Mouse (Mus musculus) 3T3-L1 (cell line): Measurements from ENCODE around the gene Vars.
"Not testable (repeated sequence)": the region's sequence is repeated elsewhere in the genome, so short reads cannot be mapped to it uniquely, and the experiment has no call there.

Experiments used
- DNase-seq: peaks from one replicate; pipeline ENCODE4 v3.0.0-alpha.2; 2015; ENCODE audit warnings: low read depth, low spot score

The Vars gene

GRCm38 (mm10) chr17:35000717-35001451, at the start of gene Vars:
Vars (plus strand) TSS chr17:35000987.
- DNase-seq, result peak; percentile 86

DNA sequence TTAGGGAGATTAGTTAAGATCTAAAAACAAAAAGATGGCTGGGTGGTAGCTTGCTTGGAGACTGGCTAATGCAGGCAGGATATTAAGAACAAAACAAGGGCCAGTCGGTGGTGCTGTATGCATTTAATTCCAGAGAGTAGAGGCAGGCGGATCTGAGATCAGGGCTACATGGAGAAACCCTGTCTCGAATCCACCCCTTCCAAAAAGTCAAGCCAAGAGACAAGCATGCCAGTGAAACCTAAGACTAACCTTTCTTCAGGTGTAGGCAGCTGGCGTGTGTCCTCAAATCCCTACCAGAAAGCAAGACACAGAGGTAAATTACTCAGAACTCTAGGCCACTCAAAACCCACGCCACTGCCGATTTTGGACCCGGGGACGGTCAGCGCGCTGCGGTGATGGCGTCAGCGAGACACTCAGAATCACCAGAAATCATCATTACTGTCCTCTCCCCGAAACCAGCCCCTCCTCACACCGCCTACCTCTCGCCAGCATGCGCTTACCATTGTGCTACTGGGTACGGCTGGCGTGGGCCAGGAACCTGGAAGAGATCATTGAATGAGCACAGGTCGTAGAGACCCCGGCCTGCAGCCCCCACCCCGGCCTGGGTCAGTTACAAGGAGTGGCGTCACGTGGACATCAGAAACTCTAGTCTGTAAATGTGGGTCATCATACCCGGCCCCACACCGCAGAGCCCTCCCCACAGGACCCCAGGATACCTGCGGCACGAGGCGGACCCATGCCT, 49.0 kb upstream of the Vars start:
- DNase-seq, result no peak

DNA sequence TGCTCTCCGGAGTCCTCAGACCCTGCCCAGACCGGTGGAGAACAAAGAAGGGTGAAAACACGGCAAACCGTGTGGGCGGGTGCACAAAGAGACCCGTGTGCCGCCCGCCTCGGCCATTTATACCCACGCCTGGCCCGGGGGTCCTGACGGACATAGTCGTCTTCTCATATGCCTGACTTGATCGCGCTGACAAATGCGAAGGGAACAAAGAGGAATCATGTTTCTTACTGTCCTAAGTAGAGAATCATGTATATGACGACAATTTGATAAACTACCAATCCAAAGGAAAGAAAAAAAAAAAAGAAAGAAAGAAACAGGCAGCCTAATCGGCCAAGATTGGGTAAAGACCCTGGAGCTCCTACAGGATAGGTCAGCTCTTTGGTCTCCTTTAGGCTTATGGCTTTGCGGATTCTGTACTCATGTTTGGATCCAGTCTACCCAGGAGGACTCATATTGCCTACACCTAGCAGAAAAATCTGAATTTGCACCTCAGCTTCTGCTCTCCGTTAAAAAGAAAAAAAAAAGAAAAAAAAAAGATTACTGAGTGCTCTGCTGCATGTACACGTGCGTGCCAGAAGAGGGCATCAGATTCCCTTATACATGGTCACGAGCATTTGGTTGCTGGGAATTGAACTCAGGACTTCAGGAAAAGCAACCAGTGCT, 48.3 kb upstream of the Vars start:
- DNase-seq, result peak; percentile 87

GRCm38 (mm10) chr17:34953258-34953657, 47.5 kb upstream of the Vars start:
- no peak for DNase-seq

GRCm38 (mm10) chr17:34953904-34954303, 46.9 kb upstream of the Vars start:
- no peak for DNase-seq

GRCm38 (mm10) chr17:34954831-34955230, 46.0 kb upstream of the Vars start:
- DNase-seq, result no peak

DNA sequence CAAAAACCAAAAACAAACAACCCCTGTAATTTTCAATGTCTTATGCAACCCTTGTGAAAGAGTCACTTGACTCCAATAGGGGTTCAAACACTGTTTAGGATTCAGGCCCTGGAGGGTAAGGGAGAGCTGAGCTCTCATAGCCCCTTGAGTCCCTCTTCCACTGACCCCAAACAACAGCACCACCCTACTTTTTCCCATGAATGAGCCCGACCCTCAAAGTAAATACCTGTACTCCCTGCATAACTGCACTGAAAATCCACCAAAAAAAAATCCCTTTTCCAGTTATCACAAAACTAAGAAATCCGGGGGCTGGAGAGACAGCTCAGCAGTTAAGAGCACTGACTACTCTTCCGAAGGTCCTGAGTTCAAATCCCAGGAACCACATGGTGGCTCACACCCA, 44.9 kb upstream of the Vars start:
- no peak for DNase-seq

DNA sequence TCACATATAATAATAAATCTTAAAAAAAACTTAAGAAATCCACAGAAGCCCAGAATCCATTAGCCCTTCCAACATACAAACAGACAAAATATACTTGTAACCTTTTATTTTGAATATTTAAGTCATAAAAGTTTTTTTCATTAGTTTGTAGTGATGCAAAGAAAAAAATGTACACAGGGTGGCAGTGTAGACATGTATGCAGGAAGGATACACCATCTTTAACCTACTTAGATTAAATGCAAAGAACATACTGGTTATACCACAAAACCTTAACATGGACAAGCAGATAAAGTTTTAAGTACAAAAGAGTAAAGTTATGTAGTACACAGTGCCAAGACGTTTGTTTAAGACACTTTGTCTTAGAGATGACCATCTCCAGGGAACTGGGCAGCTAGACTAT, 44.4 kb upstream of the Vars start:
- DNase-seq, result peak; percentile 69

DNA sequence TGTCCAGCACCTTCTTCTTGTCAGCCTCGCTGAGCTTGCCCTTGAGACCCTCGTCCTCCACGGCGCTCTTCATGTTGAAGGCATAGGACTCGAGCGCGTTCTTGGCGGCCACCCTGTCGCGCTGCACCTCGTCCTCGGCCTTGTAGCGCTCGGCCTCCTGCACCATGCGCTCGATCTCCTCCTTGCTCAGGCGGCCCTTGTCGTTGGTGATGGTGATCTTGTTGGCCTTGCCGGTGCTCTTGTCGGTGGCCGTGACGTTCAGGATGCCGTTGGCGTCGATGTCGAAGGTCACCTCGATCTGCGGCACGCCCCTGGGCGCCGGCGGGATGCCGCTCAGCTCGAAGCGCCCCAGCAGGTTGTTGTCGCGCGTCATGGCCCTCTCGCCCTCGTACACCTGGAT, 43.5 kb upstream of the Vars start:
- DNase-seq, result not testable (repeated sequence)

- DNase-seq, result not testable (repeated sequence)
Observed at GRCm38 (mm10) chr17:34957966-34958365, 42.8 kb upstream of the Vars start.

DNA sequence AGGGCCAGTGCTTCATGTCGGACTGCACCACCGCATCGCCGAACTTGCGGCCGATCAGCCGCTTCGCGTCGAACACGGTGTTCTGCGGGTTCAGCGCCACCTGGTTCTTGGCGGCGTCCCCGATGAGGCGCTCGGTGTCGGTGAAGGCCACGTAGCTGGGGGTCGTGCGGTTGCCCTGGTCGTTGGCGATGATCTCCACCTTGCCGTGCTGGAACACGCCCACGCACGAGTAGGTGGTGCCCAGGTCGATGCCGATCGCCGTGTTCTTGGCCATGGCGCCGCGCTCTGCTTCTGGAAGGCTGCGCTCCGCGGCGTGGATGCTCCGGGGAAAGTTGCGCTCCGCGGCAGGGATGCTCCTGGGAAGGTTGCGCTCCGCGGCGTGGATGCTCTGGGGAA, 42.1 kb upstream of the Vars start:
- DNase-seq, result not testable (repeated sequence)

DNA sequence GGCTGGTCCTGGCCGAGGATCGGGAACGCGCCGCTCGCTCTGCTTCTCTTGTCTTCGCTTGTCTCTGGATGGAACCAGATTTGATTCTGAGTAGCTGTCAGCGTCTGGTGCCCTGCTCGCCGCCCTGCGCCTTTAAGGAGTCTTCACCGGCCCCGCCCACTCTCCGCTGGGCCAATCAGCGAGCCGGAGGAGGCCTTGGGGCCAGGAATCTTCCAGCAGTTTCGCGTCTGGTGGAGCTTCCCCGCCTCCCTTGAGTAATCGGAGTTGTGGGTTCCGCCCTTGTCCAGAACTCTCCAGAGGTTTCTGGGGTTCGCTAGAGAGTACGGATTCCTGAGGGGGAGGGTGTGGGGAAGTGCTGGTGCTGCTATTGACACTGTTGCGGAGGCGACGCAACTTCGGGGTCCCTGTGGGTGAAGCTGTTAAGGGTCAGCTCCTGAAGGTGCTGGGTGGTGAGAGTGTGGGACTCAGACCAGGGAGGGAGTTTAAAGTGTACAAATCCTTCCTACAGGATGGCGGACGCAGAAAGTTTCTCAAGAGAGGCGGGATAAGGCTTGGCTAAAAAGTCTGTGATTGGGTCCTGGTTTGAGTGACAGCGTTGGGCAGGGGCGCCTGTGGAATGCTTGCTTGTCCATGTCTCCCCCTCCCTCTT, 41.5 kb upstream of the Vars start, which contains the start of gene Hspa1b:
Gene Hspa1b (minus strand): TSS at position 109 of the 649 bp plus-strand sequence.
- peak; percentile 92 for DNase-seq

GRCm38 (mm10) chr17:34959881-34960515, 40.8 kb upstream of the Vars start:
- peak; percentile 92 for DNase-seq

DNA sequence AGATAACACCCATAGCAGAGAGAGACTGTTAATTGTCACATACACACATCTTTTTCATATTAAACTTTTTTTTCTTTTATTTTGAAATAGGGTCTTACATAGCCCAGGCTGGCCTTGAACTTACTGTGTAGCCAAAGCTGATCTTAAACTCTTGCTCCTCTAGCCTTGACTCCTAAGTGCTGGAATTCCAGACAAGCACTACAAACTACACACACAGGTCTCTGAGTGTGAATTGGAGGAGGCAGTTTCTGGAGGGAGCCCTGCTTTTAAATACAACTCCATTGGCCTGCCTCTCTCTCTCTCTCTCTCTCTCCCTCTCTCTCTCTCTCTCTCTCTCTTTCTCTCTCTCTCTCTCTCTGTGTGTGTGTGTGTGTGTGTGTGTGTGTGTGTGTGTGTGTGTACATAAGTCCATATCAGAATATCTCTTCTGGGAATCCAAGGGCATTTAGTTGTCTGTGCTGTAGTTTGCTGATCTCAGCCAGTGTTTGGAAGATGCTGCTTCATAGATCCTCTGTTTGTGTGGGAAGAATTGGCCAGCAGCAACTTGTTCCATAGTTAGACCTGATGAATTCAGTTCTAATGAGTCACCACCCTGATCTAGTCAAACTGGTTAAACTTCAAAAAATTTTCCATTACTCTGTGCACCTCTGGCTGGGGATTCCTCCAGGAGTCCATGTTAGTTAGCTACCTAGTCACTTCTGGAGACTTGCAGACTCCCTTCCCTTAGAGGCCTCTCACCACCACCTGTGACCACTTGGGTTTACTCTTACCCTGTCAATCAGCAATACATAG, 39.9 kb upstream of the Vars start:
- DNase-seq, result peak; percentile 88

DNA sequence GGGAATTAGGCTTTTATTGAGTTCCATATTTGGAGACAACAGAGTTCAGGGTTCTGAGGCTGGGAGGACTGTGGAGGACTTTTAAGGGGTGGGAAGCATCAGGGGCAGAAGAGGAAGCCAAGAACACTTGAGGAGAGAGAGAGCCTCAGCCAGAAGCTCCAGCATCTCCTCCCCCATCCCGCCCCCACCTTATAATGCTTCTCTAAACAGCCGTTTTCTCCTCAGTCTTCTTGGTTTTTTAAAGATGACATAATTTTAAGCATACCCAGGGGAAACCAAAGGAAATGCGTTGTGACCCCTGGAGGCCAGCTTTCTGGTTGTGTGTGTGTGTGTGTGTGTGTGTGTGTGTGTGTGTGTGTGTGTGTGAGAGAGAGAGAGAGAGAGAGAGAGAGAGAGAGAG, 38.7 kb upstream of the Vars start:
- DNase-seq, result peak; percentile 41

DNA sequence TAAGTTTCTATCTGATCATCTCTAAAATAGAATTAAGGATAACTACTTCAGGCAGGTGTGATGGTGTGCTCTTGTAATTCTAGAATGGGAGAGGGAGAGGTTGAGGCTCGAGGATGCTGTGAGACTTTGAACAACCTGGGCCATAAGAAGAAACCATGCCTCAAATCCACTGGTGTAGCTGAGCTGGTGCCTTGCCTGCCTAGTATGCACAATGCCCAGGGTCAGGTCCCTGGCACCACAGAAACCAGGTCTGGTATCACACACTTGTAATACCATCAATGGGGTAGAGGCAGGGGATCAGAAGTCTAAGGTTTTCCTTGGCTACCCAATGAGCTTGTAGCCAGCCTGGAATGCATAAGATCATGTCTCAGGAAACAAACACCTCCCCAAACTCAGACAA, 37.9 kb upstream of the Vars start:
- DNase-seq, result no peak

- peak; percentile 74 for DNase-seq
Observed at GRCm38 (mm10) chr17:34964640-34965049, 36.1 kb upstream of the Vars start.

DNA sequence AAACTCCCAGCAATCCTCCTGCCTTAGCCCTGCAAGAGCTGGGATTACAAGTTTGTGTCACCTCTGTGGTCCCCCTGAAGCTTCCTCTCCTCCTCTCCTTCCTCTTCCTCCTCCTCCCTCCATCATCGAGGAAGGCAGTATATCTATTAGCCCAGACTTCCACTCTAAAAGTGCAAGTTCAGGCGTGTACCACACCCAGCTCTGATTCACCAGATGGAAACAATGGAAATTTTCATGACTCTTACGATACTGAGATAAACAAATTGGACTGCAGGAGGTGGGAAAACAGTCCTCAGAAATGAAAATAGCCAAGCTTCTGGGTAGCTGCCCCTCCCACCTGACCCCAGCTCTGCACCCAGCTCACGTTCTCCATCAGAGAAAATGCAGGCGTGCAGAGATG, 35.2 kb upstream of the Vars start:
- DNase-seq, result peak; percentile 75

GRCm38 (mm10) chr17:34969822-34970221, 31.0 kb upstream of the Vars start, which contains the start of gene Gm20481:
Gm20481 (plus strand) TSS chr17:34969912.
- not testable (repeated sequence) for DNase-seq

DNA sequence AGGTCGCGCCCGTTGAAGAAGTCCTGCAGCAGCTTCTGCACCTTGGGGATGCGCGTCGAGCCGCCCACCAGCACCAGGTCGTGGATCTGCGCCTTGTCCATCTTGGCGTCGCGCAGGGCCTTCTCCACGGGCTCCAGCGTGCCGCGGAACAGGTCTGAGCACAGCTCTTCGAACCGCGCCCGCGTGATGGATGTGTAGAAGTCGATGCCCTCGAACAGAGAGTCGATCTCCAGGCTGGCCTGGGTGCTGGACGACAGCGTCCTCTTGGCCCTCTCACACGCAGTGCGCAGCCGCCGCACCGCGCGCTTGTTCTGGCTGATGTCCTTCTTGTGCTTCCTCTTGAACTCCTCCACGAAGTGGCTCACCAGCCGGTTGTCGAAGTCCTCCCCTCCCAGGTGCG, 29.9 kb upstream of the Vars start:
- DNase-seq, result not testable (repeated sequence)

GRCm38 (mm10) chr17:34971694-34972068, 29.1 kb upstream of the Vars start:
- DNase-seq, result not testable (repeated sequence)
